Comparison of ENCODE assay signal across 18 mouse cellular contexts in genomic region chr13:52561367-52562165, GRCm38 (mm10). TPM values are rescaled to one million over a fixed set of nuclear protein-coding genes. Genes with fewer than 3 reads are reported as not detected.
DNase-seq lines count a peak whose midpoint lies in the region; ATAC-seq lines count a peak whose summit lies in the region.
"Had no signal": no experiment of that assay in that cellular context is flagged by ENCODE, and none has a peak within 500 bp of the region (broad histone marks: within the 10 kb centered on the region; RNA-seq: fewer than 3 reads in every experiment).

No protein-coding gene starts in this region.

- H3K4me2 ChIP-seq in hindbrain, embryonic 13.5 days: no peak overlapping the region
- no peak overlapping the region for H3K4me2 ChIP-seq in hindbrain, embryonic 16.5 days (ENCODE audit: low read length)
- no peak overlapping the region for H3K4me2 ChIP-seq in midbrain, embryonic 14.5 days (ENCODE audit: low read length)
- no peak overlapping the region for H3K4me2 ChIP-seq in midbrain, embryonic 15.5 days
- H3K4me2 ChIP-seq in hindbrain, embryonic 14.5 days (replicated peaks): 0 out of 2 replicates have a peak overlapping the region, but pooled peaks have one; percentile 14
- H3K4me2 ChIP-seq: embryonic facial prominence, embryonic 12.5 days; heart, embryonic 15.5 days; limb, embryonic 13.5 days; liver, embryonic 13.5 days; lung, embryonic 14.5 days had no signal

- no peaks in the 10 kb centered on the region for H3K36me3 ChIP-seq in hindbrain, embryonic 13.5 days
- H3K36me3 ChIP-seq in hindbrain, embryonic 16.5 days (ENCODE audit: control insufficient read depth, insufficient read depth, low read length): no peaks in the 10 kb centered on the region
- H3K36me3 ChIP-seq in midbrain, embryonic 14.5 days (ENCODE audit: control insufficient read depth, insufficient read depth, low read length): no peaks in the 10 kb centered on the region
- H3K36me3 ChIP-seq in midbrain, embryonic 15.5 days (replicated peaks): no peaks in the 10 kb centered on the region
- H3K36me3 ChIP-seq in hindbrain, embryonic 14.5 days (replicated peaks; ENCODE audit: control insufficient read depth, insufficient read depth): no peaks in the 10 kb centered on the region
- H3K36me3 ChIP-seq: embryonic facial prominence, embryonic 12.5 days; heart, embryonic 15.5 days; limb, embryonic 13.5 days; liver, embryonic 13.5 days had no signal

- peaks cover 21% of the 10 kb centered on the region for H3K4me1 ChIP-seq in hindbrain, embryonic 13.5 days (replicated peaks)
- H3K4me1 ChIP-seq in hindbrain, embryonic 16.5 days (ENCODE audit: control insufficient read depth, insufficient read depth, low read depth, low read length): peaks cover 12% of the 10 kb centered on the region
- peaks cover 11% of the 10 kb centered on the region for H3K4me1 ChIP-seq in midbrain, embryonic 14.5 days (ENCODE audit: control insufficient read depth, insufficient read depth, low read length)
- H3K4me1 ChIP-seq in midbrain, embryonic 15.5 days: peaks cover 12% of the 10 kb centered on the region
- H3K4me1 ChIP-seq in hindbrain, embryonic 14.5 days (replicated peaks; ENCODE audit: control insufficient read depth, insufficient read depth, low read length): peaks cover 18% of the 10 kb centered on the region; the same call in 1 of the 2 replicates
- H3K4me1 ChIP-seq: embryonic facial prominence, embryonic 12.5 days; heart, embryonic 15.5 days; liver, embryonic 13.5 days had no signal

- DNase-seq in midbrain, embryonic 14.5 days: peak; percentile 25
- peak; percentile 41 for DNase-seq in R1 (ENCODE audit: low read depth, low spot score)
- DNase-seq in hindbrain, embryonic 14.5 days (ENCODE audit: low spot score): no peak
- DNase-seq in cerebellum, postnatal 36 days: no peak
- DNase-seq: adrenal gland, postnatal 36 days; cerebellum, adult 2 months; gastrocnemius, postnatal 25 days; liver, embryonic 13.5 days; lung, embryonic 14.5 days; lung, postnatal 4 days; thymus, postnatal 36 days had no signal

- 67% methylated on average over 8 of the region's 8 CpGs for WGBS in hindbrain, embryonic 13.5 days
- 67% methylated on average over 8 of the region's 8 CpGs for WGBS in hindbrain, embryonic 16.5 days
- 70% methylated on average over 8 of the region's 8 CpGs for WGBS in midbrain, embryonic 14.5 days
- WGBS in midbrain, embryonic 15.5 days: 74% methylated on average over 8 of the region's 8 CpGs
- 70% methylated on average over 8 of the region's 8 CpGs for WGBS in hindbrain, embryonic 14.5 days

- H3K9me3 ChIP-seq in hindbrain, embryonic 13.5 days: no peaks in the 10 kb centered on the region
- no peaks in the 10 kb centered on the region for H3K9me3 ChIP-seq in hindbrain, embryonic 16.5 days (ENCODE audit: control insufficient read depth, low read length)
- H3K9me3 ChIP-seq in midbrain, embryonic 14.5 days (ENCODE audit: control insufficient read depth, low read length): no peaks in the 10 kb centered on the region
- no peaks in the 10 kb centered on the region for H3K9me3 ChIP-seq in midbrain, embryonic 15.5 days
- H3K9me3 ChIP-seq in hindbrain, embryonic 14.5 days (ENCODE audit: control insufficient read depth, low read length): no peaks in the 10 kb centered on the region
- H3K9me3 ChIP-seq: embryonic facial prominence, embryonic 12.5 days; heart, embryonic 15.5 days; limb, embryonic 13.5 days; liver, embryonic 13.5 days had no signal

- H3K9ac ChIP-seq in hindbrain, embryonic 13.5 days: no peak overlapping the region
- no peak overlapping the region for H3K9ac ChIP-seq in hindbrain, embryonic 16.5 days (ENCODE audit: low read depth, low read length)
- no peak overlapping the region for H3K9ac ChIP-seq in midbrain, embryonic 14.5 days (replicated peaks; ENCODE audit: low read length)
- no peak overlapping the region for H3K9ac ChIP-seq in midbrain, embryonic 15.5 days
- H3K9ac ChIP-seq in hindbrain, embryonic 14.5 days: no peak overlapping the region
- H3K9ac ChIP-seq: embryonic facial prominence, embryonic 12.5 days; heart, embryonic 15.5 days; limb, embryonic 13.5 days; liver, embryonic 13.5 days; lung, embryonic 14.5 days had no signal

- no peak for ATAC-seq in hindbrain, embryonic 13.5 days (ENCODE audit: low FRiP score)
- ATAC-seq in hindbrain, embryonic 16.5 days: no peak
- ATAC-seq in midbrain, embryonic 14.5 days (ENCODE audit: low FRiP score, low TSS enrichment): no peak
- no peak for ATAC-seq in midbrain, embryonic 15.5 days (replicated peaks)
- ATAC-seq in hindbrain, embryonic 14.5 days (ENCODE audit: low FRiP score): no peak
- ATAC-seq: intestine, embryonic 16.5 days had no signal

- no peak overlapping the region for H3K4me3 ChIP-seq in hindbrain, embryonic 13.5 days
- no peak overlapping the region for H3K4me3 ChIP-seq in hindbrain, embryonic 16.5 days (ENCODE audit: low read length)
- H3K4me3 ChIP-seq in midbrain, embryonic 14.5 days (replicated peaks; ENCODE audit: low read depth, low read length): no peak overlapping the region
- H3K4me3 ChIP-seq in midbrain, embryonic 15.5 days: no peak overlapping the region
- H3K4me3 ChIP-seq in hindbrain, embryonic 14.5 days (replicated peaks; ENCODE audit: low read length): no peak overlapping the region
- H3K4me3 ChIP-seq: embryonic facial prominence, embryonic 12.5 days; heart, embryonic 15.5 days; limb, embryonic 13.5 days; liver, embryonic 13.5 days had no signal

- H3K27me3 ChIP-seq in hindbrain, embryonic 13.5 days: peaks cover 4% of the 10 kb centered on the region; the same call in 1 of the 2 replicates
- H3K27me3 ChIP-seq in hindbrain, embryonic 16.5 days (replicated peaks; ENCODE audit: control insufficient read depth, insufficient read depth, low read length): no peaks in the 10 kb centered on the region
- H3K27me3 ChIP-seq in midbrain, embryonic 14.5 days (ENCODE audit: control insufficient read depth, insufficient read depth, low read length): no peaks in the 10 kb centered on the region; the same call in 1 of the 2 replicates
- no peaks in the 10 kb centered on the region for H3K27me3 ChIP-seq in midbrain, embryonic 15.5 days (replicated peaks)
- no peaks in the 10 kb centered on the region for H3K27me3 ChIP-seq in hindbrain, embryonic 14.5 days (ENCODE audit: control insufficient read depth, insufficient read depth, low read length)
- H3K27me3 ChIP-seq: embryonic facial prominence, embryonic 12.5 days; heart, embryonic 15.5 days; limb, embryonic 13.5 days; liver, embryonic 13.5 days had no signal

- 0 out of 2 replicates have a peak overlapping the region, but pooled peaks have one; percentile 20 for H3K27ac ChIP-seq in hindbrain, embryonic 13.5 days
- no peak overlapping the region for H3K27ac ChIP-seq in hindbrain, embryonic 16.5 days (ENCODE audit: low read depth, low read length)
- peak overlapping the region; percentile 21; the same call in 1 of the 2 replicates for H3K27ac ChIP-seq in midbrain, embryonic 14.5 days (replicated peaks; ENCODE audit: low read depth, low read length)
- no peak overlapping the region for H3K27ac ChIP-seq in midbrain, embryonic 15.5 days
- no peak overlapping the region for H3K27ac ChIP-seq in hindbrain, embryonic 14.5 days
- H3K27ac ChIP-seq: embryonic facial prominence, embryonic 12.5 days; heart, embryonic 15.5 days; limb, embryonic 13.5 days; liver, embryonic 13.5 days had no signal

RNA-seq across cellular contexts. Expression of gene Syk, which starts 21.4 kb away (rescaled TPM):
- 1.7 and 1.8 TPM in 2 replicates for polyA plus RNA-seq in hindbrain, embryonic 13.5 days (2015; fragmentation: Nextera tagmentation; extraction: Ambion mirVana)
- polyA plus RNA-seq in hindbrain, embryonic 16.5 days (2015; fragmentation: Nextera tagmentation; extraction: Ambion mirVana): 1.1 and 1.4 TPM in 2 replicates
- 0.77 and 1.9 TPM in 2 replicates for polyA plus RNA-seq in midbrain, embryonic 14.5 days (2014; fragmentation: Nextera tagmentation; extraction: Ambion mirVana)
- polyA plus RNA-seq in midbrain, embryonic 15.5 days (2015; fragmentation: Nextera tagmentation; extraction: Ambion mirVana): 1.4 and 1.8 TPM in 2 replicates
- 1.6 and 2.0 TPM in 2 replicates for polyA plus RNA-seq in hindbrain, embryonic 14.5 days (2014; fragmentation: Nextera tagmentation; extraction: Ambion mirVana)

RNA-seq across cellular contexts. Expression of gene Diras2, which starts 30.5 kb away (rescaled TPM):
- 2.5 and 2.9 TPM in 2 replicates for polyA plus RNA-seq in hindbrain, embryonic 13.5 days (2015; fragmentation: Nextera tagmentation; extraction: Ambion mirVana)
- polyA plus RNA-seq in hindbrain, embryonic 16.5 days (2015; fragmentation: Nextera tagmentation; extraction: Ambion mirVana): 6.2 and 7.9 TPM in 2 replicates
- 3.9 and 5.7 TPM in 2 replicates for polyA plus RNA-seq in midbrain, embryonic 14.5 days (2014; fragmentation: Nextera tagmentation; extraction: Ambion mirVana)
- 5.2 and 5.7 TPM in 2 replicates for polyA plus RNA-seq in midbrain, embryonic 15.5 days (2015; fragmentation: Nextera tagmentation; extraction: Ambion mirVana)
- polyA plus RNA-seq in hindbrain, embryonic 14.5 days (2014; fragmentation: Nextera tagmentation; extraction: Ambion mirVana): 4.0 and 4.9 TPM in 2 replicates

Comparison
In these comparisons a context has a peak if more than half of its experiments do, and no peak if none do; other contexts are left out.
1. H3K27ac ChIP-seq: peak in hindbrain, embryonic 13.5 days (single experiment) and midbrain, embryonic 14.5 days (single experiment); none in hindbrain, embryonic 16.5 days (single experiment), midbrain, embryonic 15.5 days (single experiment) and hindbrain, embryonic 14.5 days (single experiment).
2. DNase-seq: peak in midbrain, embryonic 14.5 days (single experiment) and R1 (single experiment); none in hindbrain, embryonic 14.5 days (single experiment) and cerebellum, postnatal 36 days (0 of 2).